Mouse (Mus musculus) megakaryocyte, embryonic 14.5 days (primary cell): Measurements from ENCODE around the gene Stat5a.

Experiments
- FLI1 ChIP-seq: IDR thresholded peaks from 2 replicates; pipeline ENCODE4 v1.6.1; 2012; ENCODE audit warnings: low read length, inconsistent platforms, mixed read lengths
- GATA1 ChIP-seq: IDR thresholded peaks from 3 replicates; pipeline ENCODE4 v1.6.1; 2012; ENCODE audit warnings: mixed read lengths, low read length, inconsistent platforms, borderline replicate concordance

- no peak for TF ChIP-seq GATA1
- no peak for TF ChIP-seq FLI1
Measured at GRCm38 (mm10) chr11:100906885-100907284, 47.7 kb downstream of the Stat5a start.
